Mouse (Mus musculus) layer of hippocampus, adult 11-12 months (tissue): ENCODE measurements around the gene Il17rd.

Experiments used
- DNase-seq: peaks from one replicate; pipeline ENCODE4 v3.0.0; 2022; ENCODE audit warnings: low spot score

Gene Il17rd

DNA sequence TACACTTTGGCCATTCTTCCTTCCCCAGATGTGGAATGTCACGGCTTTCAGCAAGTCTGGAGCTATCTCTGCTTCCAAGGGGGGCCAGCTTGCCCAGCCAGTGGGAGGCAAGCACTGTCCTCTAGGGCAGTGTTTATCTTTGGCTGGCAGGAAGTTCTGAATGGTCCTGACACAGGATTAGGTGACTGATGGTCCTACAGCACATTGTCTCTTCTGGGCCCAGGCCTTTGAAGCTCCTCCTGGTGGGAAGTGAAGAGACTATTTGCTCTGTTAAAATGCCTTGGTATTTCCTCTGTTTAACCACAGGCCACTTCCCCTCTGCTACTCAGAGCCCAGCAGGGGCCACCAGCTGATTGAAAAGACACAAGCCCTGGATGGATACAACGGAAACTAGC lies 6.2 kb downstream of the Il17rd start:
- DNase-seq: no peak

- DNase-seq: no peak
Measured at GRCm38 (mm10) chr14:27048231-27048956, 9.7 kb downstream of the Il17rd start.

- no peak for DNase-seq
Measured at GRCm38 (mm10) chr14:27050043-27050442, 11.3 kb downstream of the Il17rd start.

- no peak for DNase-seq
Measured at GRCm38 (mm10) chr14:27050560-27051510, 12.1 kb downstream of the Il17rd start.

DNA sequence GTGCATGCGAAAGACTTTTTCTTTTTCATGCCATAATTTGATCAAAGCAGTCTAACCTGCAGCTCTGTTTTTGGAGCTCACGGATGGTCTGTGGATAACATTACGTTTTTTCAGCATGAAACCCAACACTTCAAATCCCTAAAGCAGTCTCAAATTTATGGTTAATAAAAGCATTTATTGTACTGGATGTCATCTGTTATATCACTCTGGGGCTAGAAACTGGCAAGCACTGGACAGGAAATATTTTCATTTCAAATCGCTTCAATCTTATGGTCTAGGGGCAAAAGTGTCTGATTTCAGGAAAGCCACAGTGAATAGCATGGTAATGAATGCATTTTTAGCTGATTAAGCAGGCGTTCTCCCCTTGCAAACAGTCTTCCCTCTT lies 12.8 kb downstream of the Il17rd start:
- no peak for DNase-seq

DNA sequence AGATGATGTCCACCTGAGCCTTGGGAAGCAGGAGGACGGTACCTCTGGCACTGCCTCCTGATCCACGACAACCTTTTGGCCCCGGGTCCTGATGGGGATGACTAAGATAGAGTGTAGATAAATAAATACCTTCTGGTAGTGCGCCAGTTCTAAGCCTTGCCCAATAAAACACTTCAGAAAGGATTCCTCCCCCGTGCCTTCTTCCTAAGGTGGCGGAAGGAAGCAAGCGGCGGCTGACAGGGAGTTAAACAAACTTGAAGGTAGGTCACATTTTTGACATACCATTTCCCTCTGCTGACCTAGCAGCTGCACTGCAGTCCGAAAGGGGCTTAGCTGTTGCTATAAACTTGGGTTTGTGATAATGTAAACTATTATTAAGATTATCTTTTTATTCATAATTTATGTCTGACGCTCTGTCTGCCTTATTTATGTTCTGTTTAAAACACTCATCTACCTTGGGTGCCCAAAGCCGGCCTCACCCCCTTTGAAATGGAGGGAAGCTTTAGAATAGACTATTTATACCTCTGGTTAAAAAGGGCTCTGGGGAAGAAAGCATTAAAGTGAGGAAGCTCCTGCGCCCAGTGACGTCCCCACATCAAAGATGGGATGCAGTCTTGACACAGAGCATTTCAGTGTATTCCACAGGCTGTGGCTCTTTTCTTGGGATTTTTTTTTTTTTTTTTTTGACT lies 19.9 kb downstream of the Il17rd start:
- no peak for DNase-seq

DNA sequence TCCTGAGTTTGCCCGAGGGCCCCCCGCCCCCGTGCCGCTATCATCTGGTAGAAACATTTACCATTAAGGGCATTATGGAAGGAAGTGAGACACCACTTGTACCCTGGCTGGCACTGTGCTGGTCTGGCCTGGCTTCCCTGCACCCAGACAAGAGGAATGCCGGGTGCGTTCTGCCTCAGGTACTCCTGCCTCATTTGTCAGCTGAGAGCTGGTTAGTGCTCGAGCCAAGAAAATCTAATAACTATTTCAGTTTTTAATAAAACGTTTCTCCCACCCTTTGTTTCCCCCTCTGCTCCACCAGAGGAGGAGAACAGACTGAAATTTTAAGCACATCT lies 20.4 kb downstream of the Il17rd start:
- no peak for DNase-seq

- no peak for DNase-seq
Measured at GRCm38 (mm10) chr14:27063338-27063737, 24.6 kb downstream of the Il17rd start.

- DNase-seq: no peak
Measured at GRCm38 (mm10) chr14:27066171-27066929, 27.6 kb downstream of the Il17rd start.

GRCm38 (mm10) chr14:27067866-27068271 lies 29.1 kb downstream of the Il17rd start:
- DNase-seq: no peak

DNA sequence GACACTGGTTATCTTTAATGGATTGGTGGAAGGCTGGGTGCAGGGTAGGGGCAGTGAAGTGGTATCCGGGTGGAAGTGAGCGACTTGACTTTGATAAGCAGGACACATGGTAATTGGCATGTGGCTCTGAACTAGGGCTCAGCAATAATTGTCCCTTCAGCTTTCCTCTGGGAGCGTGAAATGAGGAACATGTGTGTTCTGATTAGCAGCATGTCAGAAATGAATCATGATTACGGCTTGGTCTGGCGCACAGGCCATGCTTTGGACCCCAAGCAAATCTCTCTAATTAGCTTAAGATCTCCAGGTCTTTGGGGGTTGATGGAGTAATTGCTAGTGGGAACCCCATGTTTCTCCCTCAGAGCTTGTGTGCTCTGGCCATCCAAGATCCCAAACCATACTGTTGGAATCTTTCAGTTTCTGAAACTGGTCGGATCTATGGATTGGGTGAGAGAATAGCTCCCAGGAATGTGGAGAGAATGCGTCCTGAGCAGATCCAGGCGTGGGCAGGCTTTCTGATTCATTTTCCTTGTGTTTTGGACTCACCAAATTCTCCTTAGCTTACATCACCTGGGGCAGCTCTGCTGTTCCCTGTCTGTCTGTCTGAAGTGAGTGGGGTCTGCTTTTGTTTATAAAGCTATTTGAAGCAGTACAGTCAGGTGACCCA lies 30.8 kb downstream of the Il17rd start:
- DNase-seq: no peak

DNA sequence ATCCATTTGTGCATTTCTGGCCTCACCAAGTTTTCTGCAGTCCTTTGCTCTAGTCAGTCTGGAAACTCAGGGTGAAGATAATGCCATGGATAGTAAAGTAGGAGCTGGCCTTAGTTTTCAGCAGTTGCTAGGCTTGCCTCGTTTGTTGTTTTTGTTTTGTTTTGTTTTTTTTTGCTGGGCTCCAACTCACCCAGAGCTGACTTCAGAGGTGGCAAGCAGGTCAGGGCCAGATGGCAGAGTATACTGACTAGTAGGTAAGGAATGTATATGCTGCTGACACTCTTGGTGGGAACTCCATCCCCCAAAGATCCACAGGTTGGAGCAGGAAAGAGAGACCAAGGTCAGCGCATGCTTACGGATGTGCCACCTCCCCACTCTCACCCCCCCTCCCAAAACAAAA lies 31.4 kb downstream of the Il17rd start:
- DNase-seq: no peak

DNA sequence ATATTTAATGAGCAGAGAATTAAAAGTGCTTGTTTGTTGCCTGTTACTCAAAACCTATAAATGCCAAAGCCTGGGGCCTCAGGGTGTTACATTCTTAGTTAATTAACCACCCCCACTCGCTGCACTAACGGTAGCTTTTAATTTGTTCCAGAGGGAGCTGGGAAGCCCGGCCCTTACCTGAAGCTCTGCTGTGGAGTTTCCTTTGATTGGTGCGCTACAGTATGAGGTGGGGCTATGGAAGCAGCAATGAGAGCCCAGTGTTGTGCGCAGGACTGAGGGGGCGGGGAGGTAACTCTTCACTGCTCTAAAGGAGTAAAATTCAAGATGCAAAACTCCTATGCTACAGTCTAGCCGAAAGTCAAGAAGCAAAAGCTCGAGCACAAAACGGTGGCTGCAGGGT lies 32.0 kb downstream of the Il17rd start:
- no peak for DNase-seq

- no peak for DNase-seq
Measured at GRCm38 (mm10) chr14:27071985-27072384, 33.2 kb downstream of the Il17rd start.

DNA sequence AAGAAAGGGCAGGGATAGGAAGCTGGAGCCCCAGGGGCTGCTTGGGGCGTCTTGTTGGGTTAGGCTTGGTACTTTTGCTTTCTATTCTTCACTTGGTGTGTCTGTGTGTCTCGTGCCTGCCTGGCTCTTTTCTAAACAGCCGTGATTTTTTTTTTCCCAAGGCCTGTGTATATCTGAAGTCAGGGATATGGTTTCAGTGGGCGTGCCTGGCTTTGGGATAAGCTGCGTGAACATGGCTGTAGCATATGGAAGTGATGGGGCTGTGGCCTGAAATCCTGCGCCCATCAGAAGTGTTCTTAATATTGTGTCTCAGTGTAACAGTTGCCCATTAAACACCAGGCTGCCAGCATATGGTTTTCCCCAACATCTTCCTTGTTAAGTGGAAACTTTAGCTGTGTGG lies 36.3 kb downstream of the Il17rd start:
- DNase-seq: no peak

GRCm38 (mm10) chr14:27075909-27076521 lies 37.3 kb downstream of the Il17rd start:
- DNase-seq: peak; percentile 28

DNA sequence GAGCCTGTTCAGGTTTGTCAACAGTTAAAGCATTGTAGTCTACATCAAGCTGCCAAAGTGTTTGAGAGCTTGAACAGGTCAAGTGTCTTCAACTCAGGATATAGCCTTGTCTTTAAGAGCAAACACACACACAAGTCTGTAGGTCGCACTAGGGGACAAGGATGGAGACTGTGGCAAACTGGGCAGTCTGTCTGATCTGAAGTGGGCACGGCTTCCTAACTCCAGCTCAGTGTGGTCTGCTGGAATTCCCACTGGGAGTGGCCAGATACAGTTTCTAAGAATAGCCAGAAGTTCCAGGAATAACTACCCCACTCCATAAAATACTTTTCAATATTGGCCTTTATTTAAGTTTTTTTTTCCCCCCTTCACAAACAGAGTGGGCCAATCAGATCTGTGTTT lies 37.8 kb downstream of the Il17rd start:
- no peak for DNase-seq

GRCm38 (mm10) chr14:27081536-27082275 lies 43.0 kb downstream of the Il17rd start:
- peak; percentile 39 for DNase-seq

- no peak for DNase-seq
Measured at GRCm38 (mm10) chr14:27085471-27085870, 46.7 kb downstream of the Il17rd start.

DNA sequence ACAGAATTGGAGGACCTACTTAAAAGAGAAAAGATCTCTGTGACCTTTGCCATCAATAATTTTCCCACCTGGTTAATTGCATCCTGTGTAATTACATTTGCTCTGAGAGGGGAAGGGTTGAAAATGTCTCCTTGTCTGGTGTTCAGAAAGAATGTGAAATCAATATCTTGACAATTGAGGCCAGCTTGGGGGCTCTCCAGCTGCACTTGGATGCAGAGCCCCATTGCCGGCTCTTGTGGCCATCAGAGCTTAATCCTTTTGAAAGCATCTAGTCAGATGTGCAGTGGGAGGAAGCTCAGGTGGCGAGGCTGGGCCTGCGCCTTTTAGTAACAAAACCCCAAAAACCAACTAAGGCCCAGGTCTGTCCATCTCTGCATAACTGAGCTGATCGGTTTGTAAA lies 47.3 kb downstream of the Il17rd start:
- no peak for DNase-seq
